Mouse (Mus musculus): Measurements from ENCODE around the gene Umps. TPM values are rescaled to one million over a fixed set of nuclear protein-coding genes. Genes with fewer than 3 reads are reported as not detected.

The Umps gene
- polyA plus RNA-seq, 1 experiment = 18.9 TPM

GRCm38 (mm10) chr16:33944126-33944525 is 22.7 kb downstream of the Umps start:
- Histone ChIP-seq H3K36me3 (ENCODE audit: control insufficient read depth, insufficient read depth) (peaks cover 5% of the 10 kb centered on the region), H3K27me3 (ENCODE audit: control insufficient read depth, insufficient read depth, insufficient read length) (no peaks in the 10 kb centered on the region), H3K79me2 (ENCODE audit: control insufficient read depth, insufficient read depth) (no peaks in the 10 kb centered on the region), H3ac (ENCODE audit: control insufficient read depth, insufficient read length) (no peak overlapping the region), H3K4me3 (no peak overlapping the region), H3K4me2 (ENCODE audit: low read depth) (no peak overlapping the region)
- TF ChIP-seq POLR2A (IDR thresholded peaks at IDR 0.05; ENCODE audit: insufficient read length, low read depth) (no peak), MAX (IDR thresholded peaks at IDR 0.05; ENCODE audit: low read depth) (no peak), SRF (IDR thresholded peaks at IDR 0.05; ENCODE audit: control insufficient read depth, insufficient read length, low read depth) (no peak), REST (IDR thresholded peaks at IDR 0.05; ENCODE audit: insufficient read depth, insufficient read length) (no peak), MYOD1 (IDR thresholded peaks at IDR 0.05; ENCODE audit: control insufficient read depth in 1 of 3, insufficient read length in 2 of 3, low read depth in 2 of 3) (no peak)

GRCm38 (mm10) chr16:33943388-33943787 is 23.4 kb downstream of the Umps start:
- peak in 2 of 3 experiments; percentile 70 to 85 for TF ChIP-seq MYOD1 (IDR thresholded peaks at IDR 0.05; ENCODE audit: control insufficient read depth in 1 of 3, insufficient read length in 2 of 3, low read depth in 2 of 3)
- no peak for TF ChIP-seq TCF12 (IDR thresholded peaks at IDR 0.05; ENCODE audit: insufficient read depth, poor library complexity, severe bottlenecking)
- no peak for TF ChIP-seq SRF (IDR thresholded peaks at IDR 0.05; ENCODE audit: control insufficient read depth, insufficient read length, low read depth)
- TF ChIP-seq REST (IDR thresholded peaks at IDR 0.05; ENCODE audit: insufficient read depth, insufficient read length) = no peak
- TF ChIP-seq POLR2AphosphoS2 (IDR thresholded peaks at IDR 0.05; ENCODE audit: insufficient read length, low read depth) = no peak
- no peak for TF ChIP-seq TCF3 (IDR thresholded peaks at IDR 0.05; ENCODE audit: insufficient read length, low read depth)
- TF ChIP-seq E2F4 (IDR thresholded peaks at IDR 0.05; ENCODE audit: insufficient read depth) = no peak
- no peak overlapping the region for H3K4me2 ChIP-seq (ENCODE audit: low read depth)
- no peak overlapping the region for H3K4me3 ChIP-seq
- H3K36me3 ChIP-seq (ENCODE audit: control insufficient read depth, insufficient read depth) = peaks cover 2% of the 10 kb centered on the region
- no peak overlapping the region for H3ac ChIP-seq (ENCODE audit: control insufficient read depth, insufficient read length)
- no peaks in the 10 kb centered on the region for H3K79me2 ChIP-seq (ENCODE audit: control insufficient read depth, insufficient read depth)
- H3K27me3 ChIP-seq (ENCODE audit: control insufficient read depth, insufficient read depth, insufficient read length) = no peaks in the 10 kb centered on the region

GRCm38 (mm10) chr16:33942341-33942740 is 24.5 kb downstream of the Umps start:
- no peak overlapping the region for H3ac ChIP-seq (ENCODE audit: control insufficient read depth, insufficient read length)
- H3K79me2 ChIP-seq (ENCODE audit: control insufficient read depth, insufficient read depth) = no peaks in the 10 kb centered on the region
- H3K36me3 ChIP-seq (ENCODE audit: control insufficient read depth, insufficient read depth) = no peaks in the 10 kb centered on the region
- H3K4me2 ChIP-seq (ENCODE audit: low read depth) = no peak overlapping the region
- no peak for TF ChIP-seq TCF12 (IDR thresholded peaks at IDR 0.05; ENCODE audit: insufficient read depth, poor library complexity, severe bottlenecking)
- TF ChIP-seq POLR2A (IDR thresholded peaks at IDR 0.05; ENCODE audit: insufficient read length, low read depth) = no peak
- TF ChIP-seq E2F4 (IDR thresholded peaks at IDR 0.05; ENCODE audit: insufficient read depth) = no peak
- H3K27me3 ChIP-seq (ENCODE audit: control insufficient read depth, insufficient read depth, insufficient read length) = no peaks in the 10 kb centered on the region
- no peak overlapping the region for H3K4me3 ChIP-seq

GRCm38 (mm10) chr16:33941271-33941781 is 25.5 kb downstream of the Umps start:
- Histone ChIP-seq H3K36me3 (ENCODE audit: control insufficient read depth, insufficient read depth) (no peaks in the 10 kb centered on the region), H3ac (ENCODE audit: control insufficient read depth, insufficient read length) (no peak overlapping the region), H3K4me2 (ENCODE audit: low read depth) (peak overlapping the region; percentile 24), H3K27me3 (ENCODE audit: control insufficient read depth, insufficient read depth, insufficient read length) (no peaks in the 10 kb centered on the region), H3K4me3 (no peak overlapping the region), H3K79me2 (ENCODE audit: control insufficient read depth, insufficient read depth) (no peaks in the 10 kb centered on the region)
- no peak for TF ChIP-seq CEBPB (IDR thresholded peaks at IDR 0.05; ENCODE audit: insufficient read depth, poor library complexity, severe bottlenecking)
- TF ChIP-seq POLR2AphosphoS2 (IDR thresholded peaks at IDR 0.05; ENCODE audit: insufficient read length, low read depth) = peak; percentile 40
- TF ChIP-seq MAX (IDR thresholded peaks at IDR 0.05; ENCODE audit: low read depth) = no peak
- no peak for TF ChIP-seq E2F4 (IDR thresholded peaks at IDR 0.05; ENCODE audit: insufficient read depth)
- TF ChIP-seq MYOG (IDR thresholded peaks at IDR 0.05; ENCODE audit: control insufficient read depth in 1 of 3, insufficient read depth in 1 of 3, insufficient read length in 2 of 3, low read depth in 2 of 3) = peak; percentile 86 to 96 (median 94)
- no peak for TF ChIP-seq USF1 (IDR thresholded peaks at IDR 0.05; ENCODE audit: low read depth)
- TF ChIP-seq REST (IDR thresholded peaks at IDR 0.05; ENCODE audit: insufficient read depth, insufficient read length) = no peak
- TF ChIP-seq MYOD1 (IDR thresholded peaks at IDR 0.05; ENCODE audit: control insufficient read depth in 1 of 3, insufficient read length in 2 of 3, low read depth in 2 of 3) = peak; percentile 73 to 95 (median 94)
- peak; percentile 22 for TF ChIP-seq POLR2A (IDR thresholded peaks at IDR 0.05; ENCODE audit: insufficient read length, low read depth)
- peak; percentile 77 for TF ChIP-seq TCF12 (IDR thresholded peaks at IDR 0.05; ENCODE audit: insufficient read depth, poor library complexity, severe bottlenecking)
- TF ChIP-seq TCF3 (IDR thresholded peaks at IDR 0.05; ENCODE audit: insufficient read length, low read depth) = peak; percentile 51
- TF ChIP-seq SRF (IDR thresholded peaks at IDR 0.05; ENCODE audit: control insufficient read depth, insufficient read length, low read depth) = no peak

- Histone ChIP-seq H3K27me3 (ENCODE audit: control insufficient read depth, insufficient read depth, insufficient read length) (no peaks in the 10 kb centered on the region), H3K79me2 (ENCODE audit: control insufficient read depth, insufficient read depth) (no peaks in the 10 kb centered on the region), H3K4me3 (no peak overlapping the region), H3K4me2 (ENCODE audit: low read depth) (no peak overlapping the region), H3K36me3 (ENCODE audit: control insufficient read depth, insufficient read depth) (no peaks in the 10 kb centered on the region), H3ac (ENCODE audit: control insufficient read depth, insufficient read length) (no peak overlapping the region)
- TF ChIP-seq SRF (IDR thresholded peaks at IDR 0.05; ENCODE audit: control insufficient read depth, insufficient read length, low read depth) (no peak), POLR2AphosphoS2 (IDR thresholded peaks at IDR 0.05; ENCODE audit: insufficient read length, low read depth) (no peak), REST (IDR thresholded peaks at IDR 0.05; ENCODE audit: insufficient read depth, insufficient read length) (no peak), CEBPB (IDR thresholded peaks at IDR 0.05; ENCODE audit: insufficient read depth, poor library complexity, severe bottlenecking) (no peak), TCF12 (IDR thresholded peaks at IDR 0.05; ENCODE audit: insufficient read depth, poor library complexity, severe bottlenecking) (no peak), E2F4 (IDR thresholded peaks at IDR 0.05; ENCODE audit: insufficient read depth) (no peak)
Measured at GRCm38 (mm10) chr16:33940095-33940494, 26.7 kb downstream of the Umps start.
